Mouse (Mus musculus): ENCODE measurements around the gene Wdr4. TPM values are rescaled to one million over a fixed set of nuclear protein-coding genes. Genes with fewer than 3 reads are reported as not detected.

The Wdr4 gene
- polyA plus RNA-seq, 1 experiment = 26.1 TPM

- no peak overlapping the region for H3K4me3 ChIP-seq
- H3K79me2 ChIP-seq (ENCODE audit: control insufficient read depth, insufficient read depth) = no peaks in the 10 kb centered on the region
- TF ChIP-seq MYOG (IDR thresholded peaks at IDR 0.05; ENCODE audit: control insufficient read depth in 1 of 3, insufficient read depth in 1 of 3, insufficient read length in 2 of 3, low read depth in 2 of 3) (no peak), REST (IDR thresholded peaks at IDR 0.05; ENCODE audit: insufficient read depth, insufficient read length) (no peak), POLR2AphosphoS2 (IDR thresholded peaks at IDR 0.05; ENCODE audit: insufficient read length, low read depth) (no peak), TCF12 (IDR thresholded peaks at IDR 0.05; ENCODE audit: insufficient read depth, poor library complexity, severe bottlenecking) (no peak), POLR2A (IDR thresholded peaks at IDR 0.05; ENCODE audit: insufficient read length, low read depth) (no peak), MAX (IDR thresholded peaks at IDR 0.05; ENCODE audit: low read depth) (no peak), MYOD1 (IDR thresholded peaks at IDR 0.05; ENCODE audit: control insufficient read depth in 1 of 3, insufficient read length in 2 of 3, low read depth in 2 of 3) (no peak)
- H3K36me3 ChIP-seq (ENCODE audit: control insufficient read depth, insufficient read depth) = no peaks in the 10 kb centered on the region
- no peak overlapping the region for H3K4me2 ChIP-seq (ENCODE audit: low read depth)
- H3K27me3 ChIP-seq (ENCODE audit: control insufficient read depth, insufficient read depth, insufficient read length) = peaks cover 14% of the 10 kb centered on the region
- no peak overlapping the region for H3ac ChIP-seq (ENCODE audit: control insufficient read depth, insufficient read length)
Observed at GRCm38 (mm10) chr17:31445061-31445731, 74.6 kb downstream of the Wdr4 start.

Other genes starting within 250 kb of the Wdr4 start
- 0.30 TPM for gene Rsph1, start 242.6 kb downstream of the Wdr4 start, polyA plus RNA-seq (2012; fragmentation: generic; extraction: Trizol)
- 0.12 TPM for gene Slc37a1, start 233.2 kb downstream of the Wdr4 start, polyA plus RNA-seq (2012; fragmentation: generic; extraction: Trizol)
- 0.14 TPM for gene Pde9a, start 133.8 kb downstream of the Wdr4 start, polyA plus RNA-seq (2012; fragmentation: generic; extraction: Trizol)
- 469 TPM for gene Ndufv3, start 135 bp upstream of the Wdr4 start, polyA plus RNA-seq (2012; fragmentation: generic; extraction: Trizol)
- 15.3 TPM for gene Pknox1, start 44.8 kb upstream of the Wdr4 start, polyA plus RNA-seq (2012; fragmentation: generic; extraction: Trizol)
- 0.06 TPM for gene Cbs, start 117.3 kb upstream of the Wdr4 start, polyA plus RNA-seq (2012; fragmentation: generic; extraction: Trizol)
- gene U2af1, start 138.9 kb upstream of the Wdr4 start, polyA plus RNA-seq (2012; fragmentation: generic; extraction: Trizol) = 135 TPM
- not detected for gene Cryaa, start 157.8 kb upstream of the Wdr4 start, polyA plus RNA-seq (2012; fragmentation: generic; extraction: Trizol)

Measured in myocyte (in vitro differentiated cells).